Mouse (Mus musculus) macrophage (primary cell): ENCODE data around the gene Mtus2. TPM values are rescaled to one million over a fixed set of nuclear protein-coding genes. Genes with fewer than 3 reads are reported as not detected.

Experiments
- H3K27ac ChIP-seq: fragments of 350-480 bp; formaldehyde crosslinking; 2 replicates; pipeline ENCODE4 v1.9.0; 2021
- H3K36me3 ChIP-seq: fragments of 350-480 bp; formaldehyde crosslinking; 2 replicates; pipeline ENCODE4 v1.9.0; 2021; ENCODE audit errors: inconsistent target
- H3K4me3 ChIP-seq: fragments of 350-480 bp; formaldehyde crosslinking; 2 replicates; pipeline ENCODE4 v1.9.0; 2021; ENCODE audit errors: inconsistent target
- H3K79me2 ChIP-seq: fragments of 350-480 bp; formaldehyde crosslinking; 2 replicates; pipeline ENCODE4 v1.9.0; 2021; ENCODE audit errors: inconsistent target
- WGBS: methylation state at CpG from one replicate; pipeline ENCODE4 v1.1.7; 2026; ENCODE audit warnings: inconsistent platforms; ENCODE audit not compliant: missing documents; 5-methylcytosine and 5-hydroxymethylcytosine counted together
- polyA plus RNA-seq: library from polyadenylated mRNA; stranded (reverse); fragments of 250-400 nt; gene quantifications from 3 replicates; pipeline ENCODE4 v1.2.4, GENCODE M21; 2018; ENCODE audit warnings: inconsistent platforms
- total RNA-seq, 78 experiments: library from RNA; depleted of rRNA; stranded (reverse); fragments of 250-400 nt; gene quantifications; 1 replicate in 9 of 78; 2 replicates in 24 of 78; 3 replicates in 43 of 78; 4 replicates in 2 of 78; pipeline ENCODE4 v1.2.4; 2018; ENCODE audit warnings: inconsistent platforms in 56 of 78

The Mtus2 gene
- total RNA-seq (2018; cell fraction: chromatin; rRNA removed) = 1 to 10 TPM in 18 of 26 experiments, under 1 TPM in 8; 0.39 to 4.1 (median 1.8) TPM
- total RNA-seq (2018; cell fraction: cytosol; rRNA removed) = 1 to 10 TPM in 25 of 26 experiments, under 1 TPM in 1; 0.81 to 3.0 (median 1.9) TPM
- total RNA-seq (2018; cell fraction: nucleus; rRNA removed) = 1 to 10 TPM in 12 of 26 experiments, under 1 TPM in 14; 0.15 to 2.5 (median 0.98) TPM
- polyA plus RNA-seq = 0.87 to 2.7 TPM (median 2.6 TPM) in 3 replicates

DNA sequence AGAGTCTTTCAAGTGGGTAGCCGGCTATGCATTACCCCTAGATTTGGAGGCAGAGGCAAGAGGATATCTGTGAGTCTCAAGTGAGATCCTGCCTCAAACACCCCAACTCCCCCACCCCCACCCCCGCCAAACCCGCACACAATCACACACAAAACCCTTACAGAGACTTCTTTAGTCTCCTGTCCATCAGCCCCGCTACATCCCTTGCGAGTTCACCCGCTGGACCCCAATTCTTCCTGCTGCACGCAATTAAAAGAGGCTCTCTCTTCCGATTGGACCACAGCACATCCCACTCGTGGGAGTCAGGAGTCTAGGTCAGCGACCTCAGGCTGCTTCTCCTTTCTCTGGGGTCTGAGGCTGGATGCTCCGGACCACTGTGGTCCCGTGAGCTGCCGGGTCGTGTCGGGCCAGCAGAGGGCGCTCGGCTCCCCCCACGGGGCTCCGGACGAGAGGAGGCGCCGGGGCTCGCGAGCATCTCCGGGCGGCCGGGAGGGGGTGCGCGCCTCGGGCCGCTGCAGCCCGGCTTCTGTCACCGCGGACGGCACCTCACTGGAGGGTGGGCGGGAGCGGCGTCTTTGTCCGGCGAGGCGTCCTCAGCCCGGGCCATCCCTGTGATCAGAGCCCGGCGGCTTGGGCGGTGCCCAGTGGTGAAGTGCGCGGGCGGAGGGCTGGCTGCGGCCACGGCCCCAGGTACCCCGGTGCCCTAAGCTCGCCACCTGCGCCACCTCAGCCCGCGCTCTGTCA, at the start of gene Mtus2:
Gene Mtus2 (plus strand): TSS at position 500 of the 744 bp plus-strand sequence.
- no peaks in the 10 kb centered on the region for H3K79me2 ChIP-seq
- no peaks in the 10 kb centered on the region for H3K36me3 ChIP-seq
- 4% methylated on average over 48 of the region's 55 CpGs for WGBS
- no peak within 1 kb of the TSS for H3K27ac ChIP-seq
- no peak within 1 kb of the TSS for H3K4me3 ChIP-seq

DNA sequence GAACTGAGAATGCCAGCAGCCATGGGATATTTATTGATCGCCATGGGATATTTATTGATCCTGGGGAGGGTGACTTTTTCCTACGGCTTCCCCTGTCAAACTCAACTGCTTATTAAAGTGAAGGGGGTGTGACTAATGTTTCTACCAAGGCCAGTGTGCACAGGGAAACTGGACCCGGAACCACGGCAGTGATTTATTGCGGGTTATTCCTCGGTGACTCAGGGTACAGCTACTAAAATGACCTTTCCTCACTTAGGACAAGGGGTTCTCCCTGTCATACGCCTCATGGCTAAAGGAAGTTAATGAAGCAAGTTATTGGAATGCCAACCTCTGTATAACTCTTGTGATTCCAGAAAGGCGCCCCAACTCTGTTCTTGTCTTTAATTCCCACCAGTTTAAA, 49.3 kb upstream of the Mtus2 start:
- Histone ChIP-seq H3K79me2 (no peaks in the 10 kb centered on the region), H3K36me3 (no peaks in the 10 kb centered on the region), H3K4me3 (no peak overlapping the region), H3K27ac (no peak overlapping the region)
- WGBS = 96% methylated on average over 8 of the region's 8 CpGs

DNA sequence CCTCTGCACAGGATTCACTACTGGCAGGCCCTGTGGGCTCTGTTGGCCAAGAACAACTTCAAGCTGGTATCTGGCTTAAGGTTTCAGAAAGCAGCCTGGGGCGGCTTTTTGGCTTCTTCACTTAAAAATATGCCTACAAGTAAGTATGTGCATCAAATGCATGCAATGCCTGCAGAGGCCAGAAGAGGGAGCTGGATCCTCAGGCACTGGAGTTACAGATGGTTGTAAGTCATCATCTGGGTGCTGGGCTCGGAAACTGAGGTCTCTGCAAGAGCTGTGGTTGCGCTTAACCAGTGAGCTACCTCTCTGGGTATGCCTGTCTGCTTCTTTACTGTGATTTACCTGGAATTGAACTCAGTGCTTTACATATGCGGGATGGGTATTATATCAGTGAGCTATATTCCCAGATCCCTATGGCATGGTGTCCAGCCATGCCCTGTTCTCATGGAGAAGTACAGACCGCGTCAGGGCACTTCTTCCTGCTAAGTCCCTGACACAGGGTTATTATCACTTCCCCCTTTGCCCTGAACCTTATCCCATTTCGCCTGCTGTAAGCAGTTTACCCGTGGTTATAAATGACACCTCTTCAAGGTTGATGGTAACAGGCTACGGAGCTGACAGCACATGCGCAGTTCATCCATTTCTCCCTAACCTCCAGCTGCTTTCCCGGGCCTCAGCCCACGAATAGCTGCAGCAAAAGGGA, 46.2 kb upstream of the Mtus2 start:
- no peak overlapping the region for H3K4me3 ChIP-seq
- H3K27ac ChIP-seq = peak overlapping the region; percentile 76
- H3K36me3 ChIP-seq = no peaks in the 10 kb centered on the region
- 64% methylated on average over 12 of the region's 12 CpGs for WGBS
- H3K79me2 ChIP-seq = no peaks in the 10 kb centered on the region

DNA sequence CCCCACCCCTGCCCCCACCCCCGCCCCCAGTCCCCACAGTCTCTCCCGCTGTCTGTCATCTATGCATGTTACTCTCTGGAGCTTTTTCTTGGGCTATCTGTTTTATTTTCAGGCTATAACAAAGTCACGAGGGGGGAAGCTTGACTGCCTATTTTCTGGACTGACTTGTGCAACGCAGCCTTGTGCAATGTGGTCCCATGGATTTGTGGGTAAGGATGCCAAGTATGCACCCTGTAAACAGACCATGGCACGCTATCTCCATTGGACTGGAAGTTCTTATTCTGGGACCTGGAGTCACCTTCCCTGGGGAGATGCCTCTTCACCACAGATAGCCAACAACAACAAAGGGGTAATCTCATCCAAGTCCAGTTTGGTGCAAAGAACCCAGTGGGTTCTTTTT, 45.4 kb upstream of the Mtus2 start:
- Histone ChIP-seq H3K4me3 (no peak overlapping the region), H3K27ac (peak overlapping the region; percentile 76), H3K36me3 (no peaks in the 10 kb centered on the region), H3K79me2 (no peaks in the 10 kb centered on the region)
- 49% methylated on average over 5 of the region's 5 CpGs for WGBS

DNA sequence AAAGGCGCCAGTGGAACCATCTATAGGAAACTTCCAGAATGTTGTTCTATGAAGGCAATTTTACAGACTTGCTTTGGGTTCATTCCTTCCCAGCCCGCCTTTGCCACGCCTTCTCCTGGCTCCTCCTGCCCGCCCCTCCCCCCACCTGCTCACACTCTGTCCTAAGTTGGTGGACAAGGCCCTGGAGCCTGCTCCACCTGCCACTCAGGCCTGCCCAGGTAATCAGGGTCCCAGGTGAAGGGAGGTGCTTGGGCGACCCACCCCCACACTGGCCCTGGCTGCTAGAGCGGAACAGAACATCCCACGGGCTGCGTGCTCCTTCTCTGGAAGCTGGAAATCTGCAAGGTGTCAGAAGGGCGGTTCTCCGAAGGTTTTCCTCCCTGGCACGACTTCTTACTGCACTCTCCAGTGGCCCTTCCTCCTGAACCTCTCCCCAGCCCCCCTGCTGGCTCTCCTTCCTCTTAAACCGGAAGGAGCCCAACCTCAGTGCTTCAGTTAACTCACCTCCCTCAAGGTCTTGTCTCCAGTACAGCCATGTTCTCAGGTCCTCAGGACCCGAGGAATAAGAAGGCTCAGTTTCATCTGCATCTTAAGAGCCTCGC, 43.8 kb upstream of the Mtus2 start:
- H3K36me3 ChIP-seq = no peaks in the 10 kb centered on the region
- 0 out of 2 replicates have a peak overlapping the region, but pooled peaks have one; percentile 10 for H3K27ac ChIP-seq
- no peak overlapping the region for H3K4me3 ChIP-seq
- 60% methylated on average over 10 of the region's 14 CpGs for WGBS
- no peaks in the 10 kb centered on the region for H3K79me2 ChIP-seq

DNA sequence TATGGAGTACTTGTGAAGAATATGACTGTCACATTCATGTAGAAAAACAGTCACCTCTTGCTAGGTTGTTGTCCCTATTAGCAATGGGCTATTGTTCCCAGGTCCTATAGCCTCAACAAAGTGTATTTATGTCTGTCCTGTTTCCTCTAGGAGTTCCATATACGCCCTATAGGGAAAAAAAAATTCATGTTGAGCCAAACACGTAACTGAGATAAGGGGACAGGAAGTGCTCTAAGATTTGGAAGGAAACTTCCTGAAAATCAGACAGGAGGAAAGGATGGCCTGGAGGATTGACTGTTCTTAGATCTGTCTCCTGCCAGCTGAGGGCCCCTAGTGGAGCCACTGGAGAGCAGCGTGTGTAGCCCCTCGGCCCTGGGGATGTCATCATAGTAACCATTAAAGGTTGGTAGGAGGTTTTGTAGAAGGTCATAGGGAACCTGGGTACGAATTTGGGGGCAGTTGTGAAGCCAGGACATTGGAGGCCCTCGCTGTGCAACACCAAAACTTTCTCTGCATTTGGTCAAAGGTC, 42.0 kb upstream of the Mtus2 start:
- 60% methylated on average over 6 of the region's 6 CpGs for WGBS
- no peaks in the 10 kb centered on the region for H3K79me2 ChIP-seq
- no peak overlapping the region for H3K4me3 ChIP-seq
- no peak overlapping the region for H3K27ac ChIP-seq
- no peaks in the 10 kb centered on the region for H3K36me3 ChIP-seq

DNA sequence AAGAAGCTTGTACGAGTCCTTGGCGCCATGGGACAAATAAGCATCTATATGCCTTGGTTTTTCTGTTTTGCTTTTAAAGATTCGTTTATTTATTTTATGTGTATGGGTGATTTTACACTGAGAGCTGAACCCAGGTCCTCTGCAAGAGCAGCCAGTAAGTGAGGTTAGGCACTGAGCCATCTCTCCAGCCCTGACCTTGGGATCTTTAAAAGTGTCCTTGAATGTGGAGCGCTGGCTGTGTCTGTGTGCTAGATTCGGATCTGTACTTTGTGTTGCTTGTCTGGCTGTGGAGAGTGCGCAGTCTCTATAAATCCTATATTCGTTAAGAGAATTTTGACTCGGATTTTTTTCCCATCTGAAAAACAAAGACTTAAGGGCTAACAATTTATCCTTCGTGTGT, 40.9 kb upstream of the Mtus2 start:
- 91% methylated on average over 7 of the region's 9 CpGs for WGBS
- H3K27ac ChIP-seq = no peak overlapping the region

DNA sequence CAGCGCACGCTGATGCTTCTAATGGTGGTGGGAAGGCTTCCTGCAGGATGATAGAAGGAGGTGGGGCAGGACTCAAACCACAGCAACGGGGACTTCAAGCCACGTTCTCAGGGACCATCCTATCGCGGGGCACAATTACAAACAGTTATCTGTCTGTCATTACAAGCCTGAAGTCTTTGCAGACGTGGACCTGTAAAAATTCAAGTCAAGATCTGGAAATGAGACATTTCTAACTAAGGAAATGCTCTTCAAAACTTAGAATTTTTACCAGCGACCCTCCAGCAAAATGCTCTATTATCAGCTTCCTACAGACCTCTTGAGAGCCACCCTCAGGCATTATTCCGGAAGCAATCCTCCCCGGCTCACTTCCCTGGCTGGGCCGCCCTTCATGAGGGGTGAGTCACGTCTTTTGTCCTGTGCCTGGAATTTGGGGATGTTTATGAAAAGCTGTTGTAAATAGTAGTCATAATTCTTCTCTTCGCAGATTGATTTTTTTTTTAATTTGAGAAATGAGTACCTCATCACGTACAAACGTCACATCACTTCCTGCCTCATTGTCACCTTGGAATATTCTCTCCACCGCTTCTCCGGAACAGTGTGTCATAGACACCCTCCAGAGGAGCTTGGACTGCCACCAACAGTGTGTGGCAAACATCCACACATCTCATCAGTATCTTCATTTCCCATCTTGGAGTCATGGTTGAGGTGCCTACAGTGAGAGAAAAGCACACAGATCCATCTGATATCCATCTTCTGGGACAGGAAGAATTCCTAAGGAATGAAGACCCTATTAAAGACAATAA, 38.9 kb upstream of the Mtus2 start:
- WGBS = 14% methylated on average over 17 of the region's 17 CpGs
- H3K36me3 ChIP-seq = no peaks in the 10 kb centered on the region
- H3K79me2 ChIP-seq = no peaks in the 10 kb centered on the region
- H3K4me3 ChIP-seq = no peak overlapping the region
- H3K27ac ChIP-seq = no peak overlapping the region

More for the DNA sequence above, 40.9 kb upstream of the Mtus2 start:
- Histone ChIP-seq H3K79me2 (no peaks in the 10 kb centered on the region), H3K4me3 (no peak overlapping the region), H3K36me3 (no peaks in the 10 kb centered on the region)

DNA sequence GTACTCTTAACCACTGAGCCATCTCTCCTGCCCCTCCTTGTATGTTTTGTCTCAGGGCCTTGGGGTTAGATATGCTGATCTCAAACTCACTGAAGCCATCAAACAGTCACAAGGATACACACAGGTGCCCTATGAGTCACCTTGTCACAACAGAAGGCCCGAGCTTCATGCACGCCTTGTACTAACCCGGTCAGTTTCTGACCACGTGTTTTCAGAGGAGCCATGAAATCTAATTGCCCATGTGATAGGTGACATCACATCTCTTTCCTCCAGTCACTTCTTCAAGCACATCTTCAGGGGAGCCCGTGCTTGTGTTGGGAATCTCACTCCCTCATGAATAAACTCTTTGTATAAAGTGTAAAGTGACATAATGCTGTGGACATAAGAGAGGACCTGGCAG, 32.5 kb upstream of the Mtus2 start:
- Histone ChIP-seq H3K27ac (no peak overlapping the region), H3K79me2 (no peaks in the 10 kb centered on the region), H3K4me3 (no peak overlapping the region), H3K36me3 (no peaks in the 10 kb centered on the region)
- 84% methylated on average over 5 of the region's 5 CpGs for WGBS

DNA sequence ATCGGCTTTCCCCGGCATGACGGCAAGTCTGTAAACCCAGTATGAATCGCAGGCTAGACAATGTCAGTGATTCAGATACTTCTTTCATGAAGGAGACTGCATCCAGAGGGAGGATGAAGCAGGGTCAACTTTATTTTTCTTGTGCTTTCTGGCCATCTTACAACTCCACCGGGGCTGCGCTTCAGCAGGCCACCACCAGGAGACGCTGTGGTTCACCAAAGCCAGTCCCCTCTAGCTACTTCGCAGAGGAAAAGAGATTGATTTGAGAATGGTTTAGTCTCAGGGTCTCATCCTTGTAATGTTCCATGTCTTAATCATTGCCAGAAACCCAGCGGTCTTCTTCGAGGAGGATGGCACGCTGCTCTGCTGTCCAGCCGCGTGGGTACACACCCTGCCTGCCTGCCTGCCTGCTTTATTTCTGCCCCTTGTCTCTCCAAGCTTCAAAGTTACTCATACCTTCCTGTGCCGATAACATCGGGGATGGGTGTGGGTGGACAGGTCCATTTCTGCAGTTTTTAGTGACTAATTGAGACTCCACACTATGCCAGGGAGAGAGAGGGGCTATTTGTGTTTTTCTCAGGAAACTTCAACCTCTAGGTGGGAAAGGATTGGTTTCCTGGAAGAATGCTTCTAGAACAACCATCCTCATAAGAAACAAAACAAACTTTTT, 31.1 kb upstream of the Mtus2 start:
- Histone ChIP-seq H3K36me3 (no peaks in the 10 kb centered on the region), H3K27ac (no peak overlapping the region), H3K79me2 (no peaks in the 10 kb centered on the region), H3K4me3 (no peak overlapping the region)
- 70% methylated on average over 15 of the region's 15 CpGs for WGBS

DNA sequence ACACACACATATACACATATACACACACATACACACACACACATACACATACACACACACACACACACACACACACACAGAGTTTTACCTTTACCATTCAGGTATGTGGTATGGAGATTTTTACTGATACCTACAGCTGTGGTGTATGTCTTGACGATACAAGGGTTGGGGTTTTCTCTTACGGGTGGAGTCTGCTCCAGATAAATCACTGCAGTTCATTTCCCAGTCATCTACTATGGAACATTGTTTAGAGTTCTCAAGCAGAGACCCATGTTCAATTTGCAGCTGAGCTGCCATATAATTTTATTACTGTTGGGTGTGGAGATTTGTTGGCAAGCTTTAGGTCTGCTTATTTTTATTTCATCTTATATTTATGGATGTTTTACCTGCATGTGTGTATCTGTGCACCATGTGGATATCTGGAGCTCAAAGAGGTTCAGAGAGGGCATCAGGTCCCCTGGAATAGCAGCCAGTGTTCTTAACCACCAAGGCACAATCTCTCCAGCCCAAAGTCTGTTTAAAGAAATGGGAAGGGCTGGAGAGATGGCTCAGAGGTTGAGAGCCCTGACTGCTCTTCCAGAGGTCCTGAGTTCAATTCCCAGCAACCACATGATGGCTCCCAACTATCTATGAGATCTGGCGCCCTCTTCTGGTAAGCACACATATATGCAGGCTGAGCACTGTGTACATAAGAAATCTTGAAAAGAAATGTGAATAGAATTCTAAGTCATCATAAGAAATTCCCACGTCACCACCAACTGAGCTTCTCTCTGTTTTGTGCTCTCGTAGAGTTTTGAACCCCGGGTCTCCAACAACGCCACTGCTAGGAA, 28.2 kb upstream of the Mtus2 start:
- Histone ChIP-seq H3K4me3 (no peak overlapping the region), H3K36me3 (no peaks in the 10 kb centered on the region), H3K79me2 (no peaks in the 10 kb centered on the region), H3K27ac (no peak overlapping the region)
- whole genome bisulfite sequencing = 89% methylated on average over 7 of the region's 7 CpGs

DNA sequence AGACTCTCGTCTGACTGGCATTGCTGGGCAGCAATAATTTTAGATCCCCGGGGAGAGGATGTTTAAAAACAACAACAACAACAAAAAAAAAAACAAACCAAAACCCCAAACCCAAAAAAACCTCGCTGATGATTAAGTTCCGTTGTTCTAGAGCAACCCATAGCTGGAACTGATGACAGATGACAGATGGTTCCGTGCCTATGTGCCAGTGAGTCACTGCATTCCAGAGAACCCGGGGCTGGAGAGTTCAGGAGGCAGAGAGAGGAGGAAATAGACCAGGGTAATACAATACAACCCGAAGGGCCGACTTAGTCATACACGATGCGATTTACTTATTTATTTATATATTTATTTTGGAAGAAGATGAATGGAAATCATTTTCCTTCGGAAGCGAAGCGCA, 22.0 kb upstream of the Mtus2 start:
- Histone ChIP-seq H3K79me2 (no peaks in the 10 kb centered on the region), H3K36me3 (no peaks in the 10 kb centered on the region), H3K4me3 (no peak overlapping the region), H3K27ac (no peak overlapping the region)
- WGBS = 84% methylated on average over 12 of the region's 13 CpGs

DNA sequence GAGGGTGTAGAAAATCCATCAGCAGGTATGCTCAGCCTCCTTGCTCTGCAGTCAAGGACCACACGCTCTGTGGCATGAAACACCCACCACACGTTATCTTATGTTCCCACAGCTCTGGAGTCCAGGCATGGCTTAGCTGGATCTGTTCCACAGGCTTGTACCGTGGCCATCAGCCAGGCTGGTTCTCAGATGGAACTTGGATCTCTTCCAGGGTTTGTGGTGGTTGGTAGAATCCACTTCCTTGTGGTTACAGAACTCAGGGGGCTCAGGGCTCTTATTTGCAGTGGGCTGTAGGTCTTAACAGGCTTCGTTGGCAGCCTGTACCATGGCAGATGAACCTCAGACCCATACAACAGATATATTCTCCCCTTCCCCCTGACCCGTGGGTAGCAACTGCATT, 17.9 kb upstream of the Mtus2 start:
- Histone ChIP-seq H3K79me2 (no peaks in the 10 kb centered on the region), H3K36me3 (no peaks in the 10 kb centered on the region), H3K4me3 (no peak overlapping the region), H3K27ac (no peak overlapping the region)
- 14% methylated on average over 5 of the region's 5 CpGs for WGBS
